Mouse (Mus musculus) right cerebral cortex, adult 18-20 months (tissue): Measurements from ENCODE around the gene Gm4792.

Experiments
- DNase-seq: peaks from one replicate; pipeline ENCODE4 v3.0.0; 2022; ENCODE audit warnings: mixed read lengths

The Gm4792 gene

DNA sequence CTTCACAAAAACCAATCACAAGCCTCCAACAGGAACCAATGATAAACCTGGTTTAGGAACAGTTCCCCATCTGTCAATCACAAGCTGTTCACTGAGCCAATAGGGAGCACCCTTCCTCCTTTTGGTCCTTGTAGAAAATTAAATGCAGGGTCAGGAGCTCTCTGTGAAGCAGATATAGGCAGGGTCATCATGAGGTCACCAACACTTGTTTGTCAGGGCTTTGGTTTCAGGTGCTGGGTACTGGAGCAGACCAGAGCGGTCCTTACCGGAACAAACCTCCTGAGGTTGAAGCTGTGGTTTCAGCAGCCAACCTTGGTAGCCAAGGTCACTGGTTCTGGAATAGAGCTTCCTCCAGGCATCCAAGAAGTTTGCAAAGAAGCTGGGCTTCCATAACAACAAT lies 798 bp upstream of the Gm4792 start:
- DNase-seq, result no peak

DNA sequence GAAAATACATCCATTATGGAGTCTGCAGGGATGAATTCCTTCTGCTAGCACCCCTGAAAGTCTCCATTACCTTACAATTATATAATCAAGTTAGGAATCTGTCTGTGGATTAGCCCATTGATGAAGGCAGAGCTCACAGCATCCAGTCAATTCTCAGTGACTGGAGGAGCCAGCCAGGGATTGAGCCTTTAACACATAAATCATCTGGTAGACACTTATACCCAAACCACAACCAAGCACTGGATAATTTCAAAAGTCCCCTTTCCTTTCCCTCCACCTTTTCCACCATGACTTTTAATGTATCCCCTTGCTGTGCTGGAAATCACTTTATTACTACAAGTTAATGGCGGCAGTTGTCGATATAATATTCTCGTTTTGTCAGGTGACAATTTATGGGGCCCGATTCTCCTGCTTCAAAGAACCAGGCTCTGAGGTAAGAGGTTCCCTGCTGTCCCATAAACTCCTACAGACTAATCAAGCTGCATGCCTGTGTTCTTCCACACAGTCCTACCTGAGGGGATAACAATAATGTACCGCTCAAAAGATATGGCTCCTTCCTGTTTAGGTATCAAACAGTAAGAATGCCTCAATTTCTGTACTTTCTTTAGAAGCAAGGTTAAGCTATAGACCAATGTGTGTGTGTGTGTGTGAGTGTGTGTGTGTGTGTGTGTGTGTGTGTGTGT lies 2.4 kb downstream of the Gm4792 start:
- DNase-seq, result no peak

DNA sequence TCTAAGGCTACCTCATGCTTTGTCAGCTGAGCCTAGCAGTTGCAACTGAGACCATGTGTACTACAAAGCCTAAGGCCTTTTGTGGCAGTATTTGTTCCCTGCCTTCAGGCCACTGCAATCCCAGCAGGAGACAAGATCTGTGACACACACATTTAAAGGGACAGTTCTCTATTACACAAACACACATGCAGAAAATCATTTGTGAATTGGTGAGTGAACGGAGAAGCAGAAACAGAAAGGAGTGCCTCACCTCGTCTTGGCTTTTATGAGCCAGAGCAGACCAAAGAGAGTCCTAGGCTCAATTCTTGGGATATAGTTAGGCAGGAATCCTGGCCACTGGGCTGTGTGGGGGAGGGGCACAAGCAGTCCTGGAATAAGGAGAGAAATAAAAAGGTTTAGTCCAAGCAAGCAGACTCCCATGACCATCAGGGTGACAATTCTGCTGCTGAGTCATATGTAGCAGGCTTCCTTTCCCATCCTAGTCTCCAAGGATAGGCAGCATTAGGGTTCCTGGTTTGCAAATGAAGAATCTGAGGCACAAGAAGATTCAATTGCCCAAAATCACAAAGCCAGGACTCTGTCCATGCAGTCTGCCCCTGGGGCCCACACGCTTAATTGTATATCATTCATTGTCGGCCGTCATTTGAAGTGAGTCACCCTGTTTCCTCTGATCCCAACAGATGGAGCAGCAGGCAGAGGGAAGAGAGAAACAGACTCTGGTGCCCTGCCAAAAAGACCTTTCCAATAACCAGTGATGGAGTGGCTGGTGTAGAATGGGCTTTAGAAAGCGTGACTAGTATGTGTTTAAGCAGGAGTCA lies 3.4 kb downstream of the Gm4792 start:
- DNase-seq, result no peak

DNA sequence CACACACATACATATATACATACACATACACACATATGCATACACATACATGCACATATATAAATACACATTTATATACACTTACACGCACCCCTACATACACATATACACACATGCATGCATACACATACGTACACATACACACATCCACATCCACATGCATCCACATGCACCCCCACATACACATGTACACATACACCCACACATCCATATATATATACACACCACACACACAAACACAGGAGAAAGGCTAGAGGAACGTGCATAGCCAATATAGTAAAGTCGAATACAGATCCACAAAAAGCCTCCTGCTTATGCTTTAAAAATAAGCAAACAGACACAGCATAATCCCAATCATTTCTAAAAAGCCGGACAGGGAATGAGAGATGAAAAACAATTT lies 4.1 kb downstream of the Gm4792 start:
- no peak for DNase-seq

DNA sequence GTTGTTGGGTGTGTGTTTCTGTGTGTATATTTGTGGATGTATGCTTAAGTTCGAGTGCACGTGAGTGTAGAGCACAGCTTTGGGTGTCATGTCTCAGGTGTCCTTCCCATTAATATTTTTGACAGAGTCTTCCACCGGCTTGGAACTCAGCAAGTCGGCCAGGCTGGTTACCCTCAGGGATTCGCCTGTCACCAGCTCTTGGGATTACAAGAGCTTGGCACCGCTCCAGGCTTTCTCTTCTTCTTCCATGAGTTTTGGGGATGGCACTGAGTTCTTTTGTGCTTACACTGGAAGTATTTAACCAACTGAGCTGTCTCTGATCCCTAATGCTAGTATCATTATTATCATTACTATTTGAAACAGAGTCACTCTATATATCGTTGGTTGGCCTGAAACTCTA lies 15.7 kb downstream of the Gm4792 start:
- DNase-seq, result no peak

DNA sequence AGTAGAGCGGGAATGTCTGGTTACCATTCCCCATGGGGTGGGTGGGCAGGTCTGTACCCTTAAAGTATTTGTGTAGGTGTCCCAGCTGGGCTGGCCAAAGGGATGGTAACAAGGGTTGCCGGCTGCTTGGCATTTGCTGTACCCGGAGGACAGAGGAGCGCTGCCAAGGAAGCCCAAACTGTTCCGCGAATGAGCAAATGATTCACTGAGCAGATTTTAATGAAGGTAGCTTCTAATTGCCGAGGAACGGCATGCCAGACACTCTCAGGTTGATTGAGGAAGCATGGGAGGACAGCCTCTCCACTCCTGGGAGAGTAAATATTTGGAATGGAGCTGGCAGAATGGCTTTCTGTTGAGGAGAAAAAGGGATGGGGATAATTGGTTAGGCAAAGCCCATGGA lies 16.3 kb downstream of the Gm4792 start:
- DNase-seq, result no peak

DNA sequence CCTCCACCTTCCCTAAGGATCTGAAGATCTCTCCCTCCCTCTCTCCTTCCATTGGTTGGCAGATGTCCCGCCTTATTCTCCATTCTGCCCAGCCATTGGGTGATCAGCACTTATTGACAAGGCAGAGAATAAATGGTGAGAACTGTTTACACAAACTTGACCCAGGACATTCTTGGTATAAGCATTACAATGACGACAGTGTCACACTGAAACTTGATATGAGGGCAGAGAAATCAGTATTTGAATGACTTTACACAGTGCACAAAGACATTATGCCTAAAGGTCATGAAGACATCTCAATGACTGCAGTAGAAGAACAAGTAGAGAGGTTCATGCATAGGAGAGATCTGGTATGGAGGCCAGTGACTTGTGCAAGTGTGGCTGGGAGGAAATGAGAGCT lies 22.0 kb downstream of the Gm4792 start:
- no peak for DNase-seq

DNA sequence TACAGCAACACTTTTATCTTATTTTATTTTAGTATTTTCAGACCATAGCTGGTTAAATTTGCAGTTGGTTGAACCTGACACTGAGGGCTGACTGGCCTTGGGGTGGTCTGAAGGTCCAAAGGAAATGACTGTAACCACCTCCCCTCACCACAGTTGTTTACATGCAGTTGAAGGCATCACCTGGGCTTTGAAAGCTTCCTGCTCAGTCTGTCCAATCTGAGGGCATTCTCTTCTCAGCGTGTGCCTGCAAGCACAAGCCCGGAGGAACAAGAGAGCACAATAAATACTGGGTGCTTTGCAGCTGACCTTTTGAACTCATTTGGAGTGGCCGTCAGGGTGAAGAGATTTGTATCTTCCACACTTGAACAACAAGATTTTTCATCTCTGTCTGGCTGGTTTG lies 23.2 kb downstream of the Gm4792 start:
- DNase-seq, result no peak

DNA sequence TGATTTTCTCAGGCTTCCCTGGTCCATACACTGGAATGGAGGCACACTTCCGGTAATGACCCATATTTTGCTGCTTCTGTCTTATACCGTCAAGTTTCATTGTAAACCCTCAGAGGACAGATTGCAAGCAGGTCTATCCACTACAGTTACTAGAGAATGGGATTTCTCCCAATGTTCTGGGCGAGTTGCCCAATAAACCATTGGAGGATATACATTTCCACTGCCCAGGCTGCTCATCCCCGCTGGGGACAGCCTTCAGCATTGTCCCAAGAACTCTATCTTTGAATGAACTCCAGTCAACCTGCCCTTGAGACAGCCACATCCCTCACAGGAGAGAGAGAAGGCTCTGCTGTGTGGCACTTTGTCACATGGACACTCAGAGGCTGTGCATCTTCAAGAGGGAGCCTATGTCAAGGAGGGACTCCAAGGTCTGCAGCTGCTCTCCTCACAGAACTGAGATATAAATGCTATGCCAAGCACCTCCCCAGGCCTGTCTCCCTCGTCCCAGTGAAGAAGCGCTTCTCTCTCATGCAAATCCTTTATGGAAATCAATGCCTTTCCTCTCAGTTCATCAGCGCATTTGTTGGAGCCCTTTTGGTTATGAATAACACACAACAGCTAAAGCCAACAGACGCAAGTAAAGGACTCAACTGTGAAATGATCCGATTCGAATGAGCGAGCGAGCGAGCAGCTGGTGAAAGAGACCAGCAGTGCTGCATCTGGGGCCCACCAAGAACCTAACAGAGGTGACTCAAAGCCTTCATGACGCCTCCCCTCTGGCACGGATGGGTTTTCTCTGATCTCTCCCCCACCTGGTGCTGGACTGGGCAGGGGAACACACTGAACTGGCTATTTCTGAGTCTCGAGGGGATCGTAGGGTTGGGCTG lies 32.6 kb downstream of the Gm4792 start:
- no peak for DNase-seq

DNA sequence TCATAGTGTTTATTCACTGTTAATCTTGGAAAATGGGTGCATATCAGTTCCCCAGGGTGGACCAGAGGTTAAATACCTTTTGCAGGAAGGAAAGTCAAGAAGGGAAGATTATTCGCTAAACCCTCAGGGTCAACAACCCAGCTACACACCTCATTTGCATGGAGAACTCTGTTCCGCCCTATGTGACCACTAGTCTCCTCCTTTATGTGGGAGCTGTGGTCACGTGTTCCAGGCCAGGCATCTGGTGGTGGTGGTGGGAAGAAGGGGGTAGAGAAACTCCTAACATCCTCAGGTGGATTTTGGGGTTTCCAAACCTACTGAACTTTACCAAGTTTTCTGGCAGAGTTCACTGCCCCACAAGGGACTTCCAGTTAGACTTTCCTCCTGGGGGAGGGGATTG lies 35.3 kb downstream of the Gm4792 start:
- DNase-seq, result no peak

DNA sequence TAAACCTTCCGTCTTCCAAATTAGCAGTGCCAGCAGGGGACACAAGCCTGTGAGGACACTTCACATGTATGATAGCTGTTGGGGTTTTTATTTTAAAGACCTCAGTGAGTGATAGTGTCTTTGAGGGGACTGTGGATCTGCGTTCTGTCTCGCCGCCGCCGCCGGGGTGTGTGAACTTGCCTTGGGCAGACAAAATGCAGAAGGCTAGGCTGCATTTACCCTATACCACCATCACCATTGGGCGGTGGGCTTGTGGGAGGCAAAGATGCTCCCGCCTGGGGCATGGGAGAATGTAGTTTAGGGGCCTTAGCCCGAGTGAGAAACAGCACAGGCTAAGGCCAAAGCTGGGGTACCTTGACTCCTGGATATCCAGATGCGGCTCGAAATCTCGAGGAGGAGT lies 35.9 kb downstream of the Gm4792 start:
- no peak for DNase-seq

DNA sequence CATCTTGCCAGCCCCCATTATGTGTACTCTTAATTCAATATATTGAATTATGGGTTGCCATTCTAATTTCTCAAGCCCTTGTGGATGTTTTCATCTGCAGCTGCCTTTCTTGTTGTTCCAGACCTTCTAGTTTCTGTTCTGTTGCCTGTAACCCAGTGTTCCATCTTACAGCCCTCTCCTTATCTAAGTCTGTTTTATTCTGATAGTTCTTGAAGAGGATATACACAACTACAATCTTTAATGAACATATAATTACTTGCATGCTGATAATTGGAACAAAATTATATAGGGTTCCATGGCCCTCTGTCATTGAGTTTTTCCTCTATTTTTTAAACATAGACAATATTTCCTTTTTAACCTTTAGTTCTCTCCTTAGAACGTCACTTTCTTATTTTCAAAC lies 38.0 kb downstream of the Gm4792 start:
- no peak for DNase-seq

DNA sequence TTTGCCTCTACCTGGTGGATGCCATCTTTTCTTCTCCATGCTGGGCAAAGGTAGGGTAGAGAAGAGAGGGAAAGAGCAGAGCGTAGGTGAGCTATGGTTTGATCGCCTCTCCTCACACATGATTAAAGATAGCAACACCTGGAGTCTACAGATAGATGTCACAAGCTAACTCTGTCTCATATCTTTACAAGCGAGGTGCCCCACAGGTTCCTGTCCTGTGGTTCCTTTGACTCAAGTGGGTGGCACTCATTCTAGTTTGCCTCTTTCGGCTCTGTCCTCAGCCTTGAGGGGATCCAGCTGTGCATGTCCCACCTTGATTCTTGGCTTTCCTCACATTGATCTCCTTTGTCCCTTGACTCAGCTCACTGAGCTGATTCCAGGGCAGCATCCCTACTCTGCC lies 42.0 kb downstream of the Gm4792 start:
- DNase-seq, result no peak

DNA sequence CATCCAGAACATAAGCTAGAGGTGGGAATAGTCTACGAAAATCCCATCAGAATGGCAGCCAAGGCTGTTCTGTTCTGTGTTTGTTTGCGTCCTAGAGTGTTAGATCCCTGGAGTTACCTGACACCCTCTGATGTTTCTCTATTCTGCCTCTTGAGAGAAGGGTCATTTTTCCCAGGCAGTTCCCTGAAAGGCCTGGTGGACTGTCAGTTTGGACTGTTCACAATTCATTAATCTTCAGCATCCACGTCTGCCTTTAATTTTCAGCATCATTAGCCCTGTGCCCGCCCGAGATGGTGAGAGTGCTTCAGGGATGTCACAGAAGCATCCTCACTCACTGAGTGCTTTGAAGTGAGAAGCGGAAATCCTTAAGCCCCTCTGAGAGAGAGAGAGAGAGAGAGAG lies 42.8 kb downstream of the Gm4792 start:
- DNase-seq, result no peak

DNA sequence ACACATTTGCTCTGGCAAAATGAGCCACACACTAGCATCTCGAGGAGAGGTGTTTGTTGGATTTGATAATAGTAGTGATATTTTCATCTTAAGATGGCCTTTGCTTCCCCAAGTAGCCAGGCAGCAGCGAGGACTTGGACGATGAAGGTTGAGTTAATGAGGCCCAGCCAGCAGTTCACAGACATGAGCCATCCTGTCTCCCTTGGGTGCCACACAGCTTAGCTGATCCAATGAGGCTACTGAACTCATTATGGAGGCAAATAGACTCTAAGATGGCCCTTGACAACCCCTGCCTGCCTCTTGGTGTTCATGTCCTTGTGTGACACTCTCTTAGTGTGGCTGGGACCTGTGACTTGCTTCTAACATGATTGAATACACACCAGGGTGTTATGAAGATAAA lies 43.7 kb downstream of the Gm4792 start:
- DNase-seq, result no peak

DNA sequence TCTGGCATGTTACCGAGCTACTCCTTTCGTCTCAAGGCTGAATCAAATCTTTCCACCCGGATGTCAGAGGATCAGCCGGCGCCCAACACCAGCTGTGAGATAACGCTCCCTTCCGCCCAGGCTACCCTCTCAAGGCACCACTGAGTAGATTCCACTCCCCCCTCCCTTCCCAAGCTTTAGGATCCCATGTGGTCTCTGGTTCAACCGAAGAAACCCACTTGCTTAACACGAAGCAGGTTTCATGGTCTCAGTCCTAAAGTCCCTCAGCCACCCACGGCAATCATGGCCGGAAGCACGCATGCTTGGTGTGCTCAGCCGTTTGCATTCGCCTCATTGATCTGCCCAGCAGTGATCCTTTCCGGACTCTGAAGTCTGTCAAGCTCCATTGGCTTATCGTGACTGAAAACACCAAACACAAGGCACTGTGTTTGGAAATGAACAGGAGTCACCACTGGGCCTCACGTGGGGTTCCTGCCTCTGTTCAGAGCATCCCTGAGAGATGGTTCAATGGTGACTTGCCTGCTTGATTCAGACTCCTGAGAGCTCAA lies 45.2 kb downstream of the Gm4792 start:
- DNase-seq, result no peak

DNA sequence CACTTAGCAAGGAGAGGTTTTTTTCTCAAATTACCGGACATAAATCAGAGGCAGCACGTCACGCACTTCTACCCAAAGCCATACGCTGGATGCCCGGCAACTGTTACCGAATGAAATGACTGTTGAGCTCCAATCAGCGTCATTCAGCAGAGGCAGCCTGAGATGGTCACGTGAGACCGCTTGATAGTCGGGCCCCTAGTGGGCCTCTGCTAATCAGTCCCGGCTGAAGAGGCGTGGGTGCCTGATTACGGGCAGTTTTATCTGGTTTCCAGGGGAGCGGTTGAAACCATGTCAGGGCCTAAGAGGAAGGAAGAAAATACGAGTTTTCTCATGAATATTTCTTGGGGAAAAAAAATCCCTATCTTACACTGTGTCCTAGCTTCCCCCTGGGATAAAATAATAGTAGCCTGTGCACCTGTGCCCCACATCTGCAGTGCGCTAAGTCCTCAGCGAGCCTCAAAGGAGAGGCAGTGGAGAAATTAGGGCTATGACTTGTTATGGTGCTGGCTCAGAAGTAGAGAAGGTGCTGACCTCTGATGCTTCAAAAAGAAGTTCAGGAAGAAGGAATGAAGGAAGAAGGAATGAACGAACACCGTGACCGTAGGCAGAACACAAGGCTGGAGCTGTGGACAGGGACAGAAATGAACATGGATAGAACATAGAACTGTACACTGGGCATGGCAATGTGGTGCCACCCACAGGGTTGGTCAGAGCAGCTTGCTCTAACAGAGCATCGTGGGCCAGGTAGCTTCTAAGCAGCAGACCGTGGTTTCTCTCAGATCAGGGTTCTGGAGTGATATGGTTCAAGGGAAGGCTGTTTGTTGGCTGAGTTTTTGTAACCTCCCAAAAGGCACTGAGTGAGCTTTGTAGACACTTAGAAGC lies 48.7 kb downstream of the Gm4792 start:
- DNase-seq, result no peak

DNA sequence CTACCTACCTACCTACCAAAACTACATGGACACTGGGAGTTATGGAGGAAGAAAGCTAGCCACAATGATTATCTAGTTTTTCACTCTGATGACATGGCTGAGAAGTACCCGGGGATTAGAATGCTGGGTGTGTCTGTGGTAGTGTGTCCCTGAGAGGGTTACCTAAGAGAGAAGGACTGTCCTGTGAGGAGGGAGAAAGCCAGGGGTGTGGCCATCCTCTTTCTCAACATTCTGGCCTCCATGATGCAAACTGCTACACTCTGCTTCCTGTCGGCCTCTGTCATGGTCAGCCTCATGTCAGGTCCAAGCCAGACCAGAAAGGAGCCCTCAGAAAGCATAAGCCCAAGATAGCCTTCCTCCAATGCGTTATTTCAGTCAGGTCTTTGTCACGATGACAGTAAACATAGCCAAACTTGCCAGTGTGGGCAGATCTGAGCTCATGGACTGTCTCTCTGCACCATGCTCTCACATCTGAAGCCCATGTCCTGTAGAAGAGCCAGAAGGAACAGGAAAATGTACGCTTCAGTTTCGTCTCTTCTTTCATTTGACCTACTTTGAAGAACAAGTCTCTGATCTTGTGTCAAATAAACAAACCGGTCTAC lies 50.7 kb downstream of the Gm4792 start:
- DNase-seq, result no peak
